Mouse (Mus musculus): ENCODE measurements around the gene Timm44. TPM values are rescaled to one million over a fixed set of nuclear protein-coding genes. Genes with fewer than 3 reads are reported as not detected.
A peak's percentile ranks its signal among the peaks of the same experiment; 100 is the strongest.
"Not testable (repeated sequence)": the region's sequence is repeated elsewhere in the genome, so short reads cannot be mapped to it uniquely, and the experiment has no call there.

The Timm44 gene
- polyA plus RNA-seq, 1 experiment from 2014 or later, result 27.8 TPM

DNA sequence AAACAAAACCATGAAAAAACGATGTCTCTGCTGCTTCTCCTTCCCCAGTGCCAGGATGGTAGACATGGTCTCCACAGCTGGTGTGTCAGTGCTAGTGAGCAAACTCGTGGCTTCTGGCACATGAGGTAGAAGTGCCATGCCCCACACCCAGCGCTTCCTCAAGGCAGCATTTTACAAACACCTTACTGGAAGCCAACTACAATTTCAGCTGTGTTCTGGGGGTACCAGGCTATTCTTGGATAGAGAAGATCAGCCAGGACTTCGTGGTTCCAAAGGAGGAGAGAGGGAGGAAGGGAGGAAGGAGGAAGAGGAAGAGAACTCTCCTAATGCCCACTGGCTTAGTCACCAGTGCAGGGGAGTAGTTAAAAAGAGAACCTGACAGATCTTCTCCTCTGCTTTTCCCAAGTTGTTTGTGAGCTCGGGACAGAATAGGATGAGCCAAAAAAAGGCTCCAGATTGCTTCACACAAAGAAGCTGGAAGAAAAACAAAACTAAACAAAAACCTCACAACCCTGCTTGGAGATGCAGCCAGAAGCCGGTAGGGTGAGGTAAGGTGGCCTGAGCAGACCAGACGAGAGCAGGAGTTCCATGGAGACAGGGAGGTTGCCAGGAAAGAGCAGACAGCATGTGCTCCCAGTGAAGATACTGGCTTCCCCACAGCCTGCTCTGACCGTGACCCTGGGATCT is 12.5 kb downstream of the Timm44 start:
- WGBS (ENCODE audit: insufficient replicate concordance), result 63% methylated on average over 8 of the region's 8 CpGs
- Histone ChIP-seq H3K9me3 (replicated peaks) (no peaks in the 10 kb centered on the region), H3K36me3 (replicated peaks) (peaks cover 88% of the 10 kb centered on the region), H3K9ac (no peak overlapping the region), H3K4me1 (replicated peaks) (peaks cover 17% of the 10 kb centered on the region), H3K27ac (replicated peaks) (no peak overlapping the region), H3K27me3 (no peaks in the 10 kb centered on the region), H3K4me3 (replicated peaks) (no peak overlapping the region), H3K4me2 (no peak overlapping the region)
- ATAC-seq (ENCODE audit: insufficient read depth), result no peak

- Histone ChIP-seq H3K27ac (replicated peaks) (no peak overlapping the region), H3K9me3 (replicated peaks) (no peaks in the 10 kb centered on the region), H3K4me3 (replicated peaks) (no peak overlapping the region), H3K4me2 (peak overlapping the region; percentile 100; the same call in 1 of the 2 replicates), H3K4me1 (replicated peaks) (peaks cover 22% of the 10 kb centered on the region), H3K27me3 (no peaks in the 10 kb centered on the region), H3K36me3 (replicated peaks) (peaks cover 70% of the 10 kb centered on the region), H3K9ac (no peak overlapping the region)
- WGBS (ENCODE audit: insufficient replicate concordance), result 80% methylated on average over 4 of the region's 4 CpGs
- ATAC-seq (ENCODE audit: insufficient read depth), result no peak
Observed at GRCm38 (mm10) chr8:4259805-4260170, 15.9 kb downstream of the Timm44 start.

DNA sequence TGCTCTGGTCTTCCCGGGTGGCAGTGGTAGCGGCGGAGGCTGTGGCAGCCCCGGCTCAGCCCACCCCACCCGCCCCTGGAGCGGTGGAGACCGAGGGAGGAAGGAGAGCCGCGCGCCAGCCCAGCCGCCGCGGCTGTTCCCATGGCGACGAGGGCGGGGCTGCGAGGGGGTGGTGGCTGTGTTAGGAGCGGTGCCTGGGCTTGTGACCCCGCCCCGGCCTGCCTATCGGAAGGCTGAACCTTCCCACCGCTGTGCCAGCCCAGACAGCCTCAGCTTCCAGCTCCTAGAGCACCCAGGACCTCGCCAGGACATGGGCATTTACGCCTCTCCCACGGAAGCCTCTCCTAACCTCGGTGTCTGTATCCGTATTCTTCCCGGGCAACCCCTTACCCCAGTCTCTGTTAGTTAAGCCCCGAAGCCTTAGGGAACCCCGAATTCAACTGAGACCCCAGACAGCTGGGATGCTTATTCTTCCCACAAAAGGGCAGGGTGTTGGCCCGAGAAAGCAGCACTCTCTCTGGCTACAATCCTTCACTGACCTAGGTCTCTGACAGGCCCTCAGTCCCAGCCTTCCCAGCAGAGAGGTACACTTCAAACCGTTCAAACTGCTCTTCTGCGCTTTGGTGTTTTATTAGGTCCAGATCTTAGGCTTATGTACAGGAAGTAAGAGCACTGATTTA is 16.4 kb downstream of the Timm44 start, which contains the start of gene Ctxn1:
Ctxn1 (minus strand) TSS at position 150 of the 680 bp plus-strand sequence.
- Histone ChIP-seq H3K36me3 (replicated peaks) (peaks cover 70% of the 10 kb centered on the region), H3K9me3 (replicated peaks) (no peaks in the 10 kb centered on the region), H3K27ac (replicated peaks) (peak within 1 kb of the TSS; percentile 29), H3K9ac (peak within 1 kb of the TSS; percentile 54), H3K4me2 (peak within 1 kb of the TSS; percentile 100), H3K27me3 (no peaks in the 10 kb centered on the region), H3K4me1 (replicated peaks) (peaks cover 24% of the 10 kb centered on the region), H3K4me3 (replicated peaks) (peak within 1 kb of the TSS; percentile 64)
- WGBS (ENCODE audit: insufficient replicate concordance), result 7% methylated on average over 33 of the region's 33 CpGs
- ATAC-seq (ENCODE audit: insufficient read depth), result peak; percentile 94

DNA sequence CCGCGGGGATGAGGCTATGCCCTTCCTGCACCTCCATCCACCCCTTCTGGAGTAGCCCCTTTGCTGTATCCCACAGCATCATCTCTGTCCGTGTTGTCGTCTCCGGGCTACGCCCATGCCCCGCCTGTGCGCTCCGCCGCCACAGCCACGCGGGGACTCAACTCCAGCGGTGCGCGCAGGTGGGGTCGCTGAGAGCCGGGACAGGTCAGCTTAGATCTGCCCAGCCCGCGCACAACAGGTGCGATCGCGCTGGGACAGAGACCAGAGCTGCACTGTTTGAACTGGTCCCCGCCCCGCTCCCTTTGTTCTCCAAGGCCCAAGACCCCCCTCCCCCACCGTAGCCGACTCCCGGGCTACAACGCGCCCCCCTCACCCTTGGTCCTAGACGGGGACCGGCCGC is 17.0 kb downstream of the Timm44 start:
- no peaks in the 10 kb centered on the region for H3K27me3 ChIP-seq
- H3K9me3 ChIP-seq (replicated peaks), result no peaks in the 10 kb centered on the region
- under 1% methylated on average over 32 of the region's 32 CpGs for WGBS (ENCODE audit: insufficient replicate concordance)
- peaks cover 65% of the 10 kb centered on the region for H3K36me3 ChIP-seq (replicated peaks)
- peak overlapping the region; percentile 29 for H3K27ac ChIP-seq (replicated peaks)
- peaks cover 30% of the 10 kb centered on the region for H3K4me1 ChIP-seq (replicated peaks)
- H3K4me3 ChIP-seq (replicated peaks), result peak overlapping the region; percentile 64
- peak overlapping the region; percentile 100 for H3K4me2 ChIP-seq
- peak overlapping the region; percentile 54 for H3K9ac ChIP-seq
- peak; percentile 56 for ATAC-seq (ENCODE audit: insufficient read depth)

DNA sequence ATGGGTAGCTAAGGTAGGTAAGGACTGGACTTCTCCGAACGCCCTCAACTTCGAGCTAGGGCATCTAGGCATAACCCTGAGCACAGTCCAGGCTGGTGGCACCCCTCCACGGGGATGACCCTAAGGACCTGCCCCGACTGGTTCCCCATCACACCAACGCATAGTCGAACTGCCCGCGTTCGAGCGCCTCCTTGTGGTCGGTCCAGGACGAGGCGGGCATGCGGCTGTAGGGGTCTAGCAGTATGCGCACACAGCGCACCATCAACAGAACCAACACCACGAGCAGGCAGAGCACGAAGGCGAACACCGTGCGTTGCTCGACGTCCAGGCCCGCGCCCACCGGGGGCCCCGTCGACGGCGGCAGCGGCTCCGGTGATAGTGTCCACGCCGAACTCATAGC is 17.5 kb downstream of the Timm44 start:
- Histone ChIP-seq H3K4me1 (replicated peaks) (peaks cover 34% of the 10 kb centered on the region), H3K9me3 (replicated peaks) (no peaks in the 10 kb centered on the region), H3K4me2 (peak overlapping the region; percentile 100), H3K9ac (peak overlapping the region; percentile 54), H3K36me3 (replicated peaks) (peaks cover 61% of the 10 kb centered on the region), H3K4me3 (replicated peaks) (peak overlapping the region; percentile 64), H3K27ac (replicated peaks) (peak overlapping the region; percentile 29; the same call in 1 of the 2 replicates), H3K27me3 (no peaks in the 10 kb centered on the region)
- peak; percentile 26 for ATAC-seq (ENCODE audit: insufficient read depth)
- 3% methylated on average over 35 of the region's 35 CpGs for WGBS (ENCODE audit: insufficient replicate concordance)

DNA sequence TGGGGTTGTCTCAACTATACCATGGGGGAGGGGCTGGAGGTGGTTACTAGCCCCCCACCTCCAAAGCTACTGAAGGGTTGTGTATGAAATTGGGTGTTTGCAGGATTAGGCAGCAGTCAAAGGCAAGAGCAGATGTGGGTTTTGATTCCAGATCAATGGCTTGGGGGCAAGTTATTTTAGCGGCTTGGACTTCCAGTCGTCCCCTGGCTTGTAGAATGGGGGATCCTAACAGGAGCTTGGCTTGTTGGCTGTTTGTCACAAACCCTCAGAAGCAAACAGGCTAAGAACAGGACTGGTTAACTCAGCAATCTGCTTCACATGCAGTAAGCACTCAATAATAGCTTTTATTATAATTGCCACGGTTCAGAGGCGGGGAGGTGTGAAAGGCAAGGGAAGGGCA is 18.4 kb downstream of the Timm44 start:
- ATAC-seq (ENCODE audit: insufficient read depth), result no peak
- H3K36me3 ChIP-seq (replicated peaks), result peaks cover 53% of the 10 kb centered on the region
- no peaks in the 10 kb centered on the region for H3K27me3 ChIP-seq
- H3K4me1 ChIP-seq (replicated peaks), result peaks cover 38% of the 10 kb centered on the region
- H3K4me2 ChIP-seq, result no peak overlapping the region
- 82% methylated on average over 4 of the region's 4 CpGs for WGBS (ENCODE audit: insufficient replicate concordance)
- no peaks in the 10 kb centered on the region for H3K9me3 ChIP-seq (replicated peaks)
- no peak overlapping the region for H3K4me3 ChIP-seq (replicated peaks)
- no peak overlapping the region for H3K9ac ChIP-seq
- H3K27ac ChIP-seq (replicated peaks), result no peak overlapping the region

GRCm38 (mm10) chr8:4256911-4257310 is 18.8 kb downstream of the Timm44 start:
- Histone ChIP-seq H3K9ac (no peak overlapping the region), H3K9me3 (replicated peaks) (no peaks in the 10 kb centered on the region), H3K4me1 (replicated peaks) (peaks cover 43% of the 10 kb centered on the region), H3K27me3 (no peaks in the 10 kb centered on the region), H3K4me2 (no peak overlapping the region), H3K36me3 (replicated peaks) (peaks cover 49% of the 10 kb centered on the region), H3K4me3 (replicated peaks) (no peak overlapping the region), H3K27ac (replicated peaks) (no peak overlapping the region)
- WGBS (ENCODE audit: insufficient replicate concordance), result 60% methylated on average over 4 of the region's 4 CpGs
- no peak for ATAC-seq (ENCODE audit: insufficient read depth)

DNA sequence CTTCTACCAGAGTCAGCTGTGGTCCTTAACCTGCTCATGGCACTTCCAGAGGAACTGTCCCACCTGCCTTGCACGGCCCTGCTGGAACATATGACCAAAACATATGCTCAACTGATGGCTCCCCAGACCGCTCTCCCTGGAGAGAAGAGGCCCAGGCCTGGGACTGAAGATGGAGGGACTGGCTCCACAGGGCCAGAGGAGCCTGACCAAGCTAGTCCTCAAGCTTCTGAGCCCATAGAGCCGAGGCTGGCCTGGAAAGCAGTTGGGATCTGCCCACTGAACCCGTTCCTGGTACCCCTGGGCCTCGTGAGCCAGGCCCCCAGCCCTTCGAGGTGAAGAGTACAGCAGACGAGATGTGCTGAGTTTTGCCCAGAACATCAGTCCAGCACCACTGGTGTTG is 20.2 kb downstream of the Timm44 start:
- H3K9ac ChIP-seq; H3K4me3 ChIP-seq (replicated peaks); H3K27me3 ChIP-seq; H3K4me2 ChIP-seq; ATAC-seq (ENCODE audit: insufficient read depth); H3K9me3 ChIP-seq (replicated peaks); H3K27ac ChIP-seq (replicated peaks): not testable (repeated sequence)
- peaks cover 34% of the 10 kb centered on the region for H3K36me3 ChIP-seq (replicated peaks)
- H3K4me1 ChIP-seq (replicated peaks), result peaks cover 49% of the 10 kb centered on the region
- 70% methylated on average over 7 of the region's 7 CpGs for WGBS (ENCODE audit: insufficient replicate concordance)

DNA sequence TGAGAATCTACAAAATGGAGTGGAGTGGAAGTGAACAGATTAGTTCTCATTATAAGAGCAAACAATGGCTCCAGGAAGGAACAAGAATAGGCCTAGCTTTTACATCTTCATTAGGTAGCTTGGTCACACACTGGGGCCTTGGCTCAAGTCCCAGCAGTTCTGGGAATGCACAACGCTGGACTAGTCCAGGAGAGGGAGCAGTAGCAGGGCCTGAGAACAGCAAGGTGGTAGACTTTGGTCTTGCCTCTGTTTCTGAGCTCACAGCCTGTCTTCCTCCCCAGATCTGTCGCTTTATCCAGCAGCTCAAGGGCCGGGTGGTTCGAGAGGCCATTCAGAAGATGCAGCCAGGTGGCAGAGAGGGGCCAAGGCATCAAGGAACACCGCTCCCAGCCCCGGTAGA is 21.7 kb downstream of the Timm44 start:
- Histone ChIP-seq H3K36me3 (replicated peaks) (peaks cover 24% of the 10 kb centered on the region), H3K27me3 (no peaks in the 10 kb centered on the region), H3K27ac (replicated peaks) (no peak overlapping the region), H3K9ac (no peak overlapping the region; the same call in 1 of the 2 replicates), H3K9me3 (replicated peaks) (no peaks in the 10 kb centered on the region), H3K4me3 (replicated peaks) (peak overlapping the region; percentile 92), H3K4me2 (peak overlapping the region; percentile 92), H3K4me1 (replicated peaks) (peaks cover 44% of the 10 kb centered on the region)
- ATAC-seq (ENCODE audit: insufficient read depth), result no peak
- WGBS (ENCODE audit: insufficient replicate concordance), result 71% methylated on average over 6 of the region's 6 CpGs

DNA sequence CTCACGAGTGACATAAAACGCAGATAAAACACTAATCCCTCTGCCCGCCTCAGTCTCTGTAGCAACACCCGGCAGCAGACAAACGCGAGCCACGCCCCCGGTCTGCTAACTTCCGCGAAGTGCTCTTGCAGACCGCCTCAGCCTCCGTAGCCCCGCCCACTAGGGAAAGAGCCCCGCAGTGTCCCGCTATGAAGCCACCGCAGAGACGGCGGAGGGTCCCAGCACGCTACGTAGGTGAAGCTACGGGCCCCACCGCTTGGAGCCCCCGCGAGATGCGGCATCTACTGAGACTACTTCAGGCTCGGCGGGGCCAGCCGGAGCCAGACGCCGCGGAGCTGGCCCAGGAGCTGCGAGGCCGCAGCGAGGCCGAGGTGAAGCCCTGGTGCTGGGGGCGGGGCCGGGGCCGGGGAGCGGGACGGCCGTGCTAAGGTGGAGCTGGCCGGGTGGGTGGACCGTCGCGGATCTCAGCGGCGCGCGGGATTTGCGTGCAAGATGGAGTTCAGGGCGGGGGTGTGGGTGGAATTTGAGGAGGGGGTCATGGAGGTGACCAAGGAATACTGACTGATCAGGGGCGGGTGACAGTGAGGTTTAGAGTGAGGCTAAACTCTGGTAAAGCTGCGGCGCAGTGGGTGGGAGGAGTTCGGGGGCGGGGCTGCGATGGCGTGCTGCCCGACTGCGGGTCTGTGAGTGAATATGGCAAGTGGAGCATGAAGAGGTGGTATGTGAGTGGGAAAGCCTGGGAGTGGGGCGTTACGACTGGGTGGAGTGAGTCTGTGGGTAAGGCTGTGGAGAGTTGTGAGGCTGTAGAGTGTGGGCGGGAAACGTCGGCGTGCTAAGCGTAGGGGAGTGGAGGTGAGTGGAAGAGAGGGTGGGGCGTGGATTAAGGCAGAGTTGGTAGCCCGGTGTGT is 22.5 kb downstream of the Timm44 start, which contains the start of gene Snapc2:
Snapc2 (plus strand) TSS at position 147 of the 908 bp plus-strand sequence.
- H3K27me3 ChIP-seq, result no peaks in the 10 kb centered on the region
- peak; percentile 94 for ATAC-seq (ENCODE audit: insufficient read depth)
- H3K27ac ChIP-seq (replicated peaks), result peak within 1 kb of the TSS; percentile 85
- WGBS (ENCODE audit: insufficient replicate concordance), result under 1% methylated on average over 69 of the region's 69 CpGs
- peaks cover 24% of the 10 kb centered on the region for H3K36me3 ChIP-seq (replicated peaks)
- peak within 1 kb of the TSS; percentile 92 for H3K4me2 ChIP-seq
- no peaks in the 10 kb centered on the region for H3K9me3 ChIP-seq (replicated peaks)
- H3K9ac ChIP-seq, result peak within 1 kb of the TSS; percentile 89
- H3K4me1 ChIP-seq (replicated peaks), result peaks cover 36% of the 10 kb centered on the region
- peak within 1 kb of the TSS; percentile 92 for H3K4me3 ChIP-seq (replicated peaks)
